Mouse (Mus musculus) limb, embryonic 10.5 days (tissue): ENCODE results near the gene Cyp46a1. TPM values are rescaled to one million over a fixed set of nuclear protein-coding genes. Genes with fewer than 3 reads are reported as not detected.

Experiments
- DNase-seq: peaks from one replicate; pipeline ENCODE4 v3.0.0-alpha.2; 2017; ENCODE audit warnings: low spot score
- H3K27ac ChIP-seq: fragments of 300-500 bp; sonication (generic); 2 replicates; pipeline ENCODE4 v1.5.1; 2016; ENCODE audit warnings: mild to moderate bottlenecking
- H3K27me3 ChIP-seq: fragments of 300-500 bp; sonication (generic); 2 replicates; pipeline ENCODE4 v1.6.1; 2016; ENCODE audit warnings: low read depth, mild to moderate bottlenecking; ENCODE audit not compliant: poor library complexity, severe bottlenecking
- H3K36me3 ChIP-seq: fragments of 300-500 bp; sonication (generic); 2 replicates; pipeline ENCODE4 v1.6.1; 2016; ENCODE audit warnings: mild to moderate bottlenecking, moderate library complexity
- H3K4me1 ChIP-seq: fragments of 300-500 bp; sonication (generic); 2 replicates; pipeline ENCODE4 v1.6.1; 2016
- H3K4me3 ChIP-seq: fragments of 300-500 bp; sonication (generic); 2 replicates; pipeline ENCODE4 v1.5.1; 2016; ENCODE audit warnings: mild to moderate bottlenecking, moderate library complexity
- H3K9me3 ChIP-seq: fragments of 300-500 bp; sonication (generic); replicated peaks from 2 replicates; pipeline ENCODE4 v1.6.1; 2016; ENCODE audit warnings: mild to moderate bottlenecking
- WGBS: fragments of 180-500 bp; shearing (Covaris S2); methylation state at CpG from one replicate; pipeline ENCODE4 v1.1.7; 2016; 5-methylcytosine and 5-hydroxymethylcytosine counted together
- polyA plus RNA-seq: library from polyadenylated mRNA; unstranded; fragments of >200 nt; fragmentation: Nextera tagmentation; extraction: Ambion mirVana; gene quantifications from 2 replicates; pipeline ENCODE4 v1.2.1, GENCODE M21; 2016

Cyp46a1 gene
- polyA plus RNA-seq, 1 experiment from 2014 or later, result 2.0 TPM

GRCm38 (mm10) chr12:108352371-108353136 lies 18.4 kb downstream of the Cyp46a1 start:
- DNase-seq, result peak; percentile 56
- Histone ChIP-seq H3K36me3 (no peaks in the 10 kb centered on the region), H3K27ac (no peak overlapping the region), H3K4me3 (peak overlapping the region; percentile 37), H3K27me3 (peaks cover 68% of the 10 kb centered on the region), H3K4me1 (peaks cover 15% of the 10 kb centered on the region), H3K9me3 (no peaks in the 10 kb centered on the region)
- 8% methylated on average over 35 of the region's 35 CpGs for WGBS

- Histone ChIP-seq H3K36me3 (no peaks in the 10 kb centered on the region), H3K4me3 (no peak overlapping the region), H3K4me1 (peaks cover 15% of the 10 kb centered on the region), H3K27ac (no peak overlapping the region), H3K9me3 (no peaks in the 10 kb centered on the region), H3K27me3 (peaks cover 59% of the 10 kb centered on the region)
- no peak for DNase-seq
- 67% methylated on average over 2 of the region's 2 CpGs for WGBS
Observed at GRCm38 (mm10) chr12:108354284-108354683, 20.1 kb downstream of the Cyp46a1 start.

GRCm38 (mm10) chr12:108355271-108355670 lies 21.1 kb downstream of the Cyp46a1 start:
- H3K27ac ChIP-seq, result no peak overlapping the region
- H3K36me3 ChIP-seq, result no peaks in the 10 kb centered on the region
- no peak overlapping the region for H3K4me3 ChIP-seq
- peaks cover 49% of the 10 kb centered on the region for H3K27me3 ChIP-seq
- H3K4me1 ChIP-seq, result peaks cover 9% of the 10 kb centered on the region
- no peak for DNase-seq
- whole genome bisulfite sequencing, result 88% methylated on average over 1 of the region's 1 CpGs
- no peaks in the 10 kb centered on the region for H3K9me3 ChIP-seq

- no peaks in the 10 kb centered on the region for H3K36me3 ChIP-seq
- H3K9me3 ChIP-seq, result no peaks in the 10 kb centered on the region
- peaks cover 9% of the 10 kb centered on the region for H3K4me1 ChIP-seq
- H3K27me3 ChIP-seq, result peaks cover 42% of the 10 kb centered on the region
- no peak for DNase-seq
- no peak overlapping the region for H3K4me3 ChIP-seq
- H3K27ac ChIP-seq, result no peak overlapping the region
Observed at GRCm38 (mm10) chr12:108355986-108356385, 21.8 kb downstream of the Cyp46a1 start.

GRCm38 (mm10) chr12:108363796-108364195 lies 29.6 kb downstream of the Cyp46a1 start:
- WGBS, result 5% methylated on average over 5 of the region's 5 CpGs
- Histone ChIP-seq H3K36me3 (no peaks in the 10 kb centered on the region), H3K4me3 (no peak overlapping the region), H3K27me3 (no peaks in the 10 kb centered on the region; the same call in 1 of the 2 replicates), H3K4me1 (peaks cover 33% of the 10 kb centered on the region), H3K9me3 (no peaks in the 10 kb centered on the region), H3K27ac (0 out of 2 replicates have a peak overlapping the region, but pooled peaks have one; percentile 28)
- DNase-seq, result peak; percentile 82

GRCm38 (mm10) chr12:108365340-108365739 lies 31.2 kb downstream of the Cyp46a1 start:
- Histone ChIP-seq H3K27me3 (no peaks in the 10 kb centered on the region; the same call in 1 of the 2 replicates), H3K4me3 (no peak overlapping the region), H3K4me1 (peaks cover 46% of the 10 kb centered on the region), H3K9me3 (no peaks in the 10 kb centered on the region), H3K36me3 (no peaks in the 10 kb centered on the region), H3K27ac (no peak overlapping the region)
- 46% methylated on average over 3 of the region's 3 CpGs for WGBS
- DNase-seq, result no peak

GRCm38 (mm10) chr12:108365868-108366267 lies 31.7 kb downstream of the Cyp46a1 start:
- Histone ChIP-seq H3K4me3 (no peak overlapping the region), H3K27me3 (no peaks in the 10 kb centered on the region; the same call in 1 of the 2 replicates), H3K4me1 (peaks cover 52% of the 10 kb centered on the region), H3K36me3 (no peaks in the 10 kb centered on the region), H3K9me3 (no peaks in the 10 kb centered on the region), H3K27ac (no peak overlapping the region)
- DNase-seq, result no peak
- 81% methylated on average over 7 of the region's 7 CpGs for WGBS

GRCm38 (mm10) chr12:108367909-108368308 lies 33.7 kb downstream of the Cyp46a1 start:
- Histone ChIP-seq H3K4me1 (peaks cover 65% of the 10 kb centered on the region), H3K4me3 (no peak overlapping the region), H3K36me3 (no peaks in the 10 kb centered on the region), H3K9me3 (no peaks in the 10 kb centered on the region), H3K27me3 (no peaks in the 10 kb centered on the region; the same call in 1 of the 2 replicates), H3K27ac (no peak overlapping the region)
- 89% methylated on average over 2 of the region's 2 CpGs for WGBS
- DNase-seq, result no peak

GRCm38 (mm10) chr12:108368921-108369320 lies 34.7 kb downstream of the Cyp46a1 start:
- WGBS, result 67% methylated on average over 5 of the region's 5 CpGs
- DNase-seq, result no peak
- H3K36me3 ChIP-seq, result no peaks in the 10 kb centered on the region
- no peak overlapping the region for H3K4me3 ChIP-seq
- H3K27me3 ChIP-seq, result no peaks in the 10 kb centered on the region; the same call in 1 of the 2 replicates
- H3K27ac ChIP-seq, result peak overlapping the region; percentile 72
- H3K9me3 ChIP-seq, result no peaks in the 10 kb centered on the region
- H3K4me1 ChIP-seq, result peaks cover 66% of the 10 kb centered on the region

- H3K4me3 ChIP-seq, result no peak within 1 kb of the TSS
- 79% methylated on average over 19 of the region's 19 CpGs for WGBS
- H3K4me1 ChIP-seq, result peaks cover 70% of the 10 kb centered on the region
- no peak for DNase-seq
- H3K27ac ChIP-seq, result peak within 1 kb of the TSS; percentile 79
- H3K36me3 ChIP-seq, result no peaks in the 10 kb centered on the region
- H3K27me3 ChIP-seq, result no peaks in the 10 kb centered on the region; the same call in 1 of the 2 replicates
- H3K9me3 ChIP-seq, result no peaks in the 10 kb centered on the region
Observed at GRCm38 (mm10) chr12:108370596-108371428, 36.6 kb downstream of the Cyp46a1 start, which contains the start of gene Eml1. TSS of gene Eml1 (plus strand) at chr12:108370957.

GRCm38 (mm10) chr12:108371429-108371765 lies 37.2 kb downstream of the Cyp46a1 start:
- no peak for DNase-seq

GRCm38 (mm10) chr12:108372241-108372640 lies 38.1 kb downstream of the Cyp46a1 start:
- Histone ChIP-seq H3K36me3 (no peaks in the 10 kb centered on the region), H3K4me1 (peaks cover 74% of the 10 kb centered on the region), H3K9me3 (no peaks in the 10 kb centered on the region), H3K4me3 (no peak overlapping the region), H3K27ac (peak overlapping the region; percentile 79), H3K27me3 (no peaks in the 10 kb centered on the region; the same call in 1 of the 2 replicates)
- no peak for DNase-seq
- WGBS, result 89% methylated on average over 17 of the region's 17 CpGs

More at GRCm38 (mm10) chr12:108371429-108371765, 37.2 kb downstream of the Cyp46a1 start:
- Histone ChIP-seq H3K4me3 (no peak overlapping the region), H3K9me3 (no peaks in the 10 kb centered on the region), H3K36me3 (no peaks in the 10 kb centered on the region), H3K4me1 (peaks cover 70% of the 10 kb centered on the region), H3K27me3 (no peaks in the 10 kb centered on the region; the same call in 1 of the 2 replicates), H3K27ac (peak overlapping the region; percentile 79)
- 75% methylated on average over 6 of the region's 6 CpGs for WGBS

- DNase-seq, result peak; percentile 66
- no peaks in the 10 kb centered on the region for H3K9me3 ChIP-seq
- peak overlapping the region; percentile 79 for H3K27ac ChIP-seq
- H3K4me1 ChIP-seq, result peaks cover 73% of the 10 kb centered on the region
- no peaks in the 10 kb centered on the region for H3K36me3 ChIP-seq
- H3K4me3 ChIP-seq, result no peak overlapping the region
- 27% methylated on average over 9 of the region's 9 CpGs for WGBS
- no peaks in the 10 kb centered on the region; the same call in 1 of the 2 replicates for H3K27me3 ChIP-seq
Observed at GRCm38 (mm10) chr12:108373611-108374010, 39.4 kb downstream of the Cyp46a1 start.
